Mouse (Mus musculus): ENCODE data around the gene Plscr5. TPM values are rescaled to one million over a fixed set of nuclear protein-coding genes. Genes with fewer than 3 reads are reported as not detected.

The Plscr5 gene
- polyA plus RNA-seq, 1 experiment from 2014 or later = not detected

GRCm38 (mm10) chr9:92209850-92210249 is 17.1 kb downstream of the Plscr5 start:
- Histone ChIP-seq H3K27ac (no peak overlapping the region), H3K9me3 (no peaks in the 10 kb centered on the region), H3K4me3 (no peak overlapping the region), H3K4me1 (replicated peaks) (no peaks in the 10 kb centered on the region), H3K27me3 (ENCODE audit: insufficient read depth, poor library complexity, severe bottlenecking) (no peaks in the 10 kb centered on the region), H3K36me3 (no peaks in the 10 kb centered on the region)
- WGBS = 74% methylated on average over 3 of the region's 3 CpGs
- DNase-seq (ENCODE audit: low spot score) = no peak

DNA sequence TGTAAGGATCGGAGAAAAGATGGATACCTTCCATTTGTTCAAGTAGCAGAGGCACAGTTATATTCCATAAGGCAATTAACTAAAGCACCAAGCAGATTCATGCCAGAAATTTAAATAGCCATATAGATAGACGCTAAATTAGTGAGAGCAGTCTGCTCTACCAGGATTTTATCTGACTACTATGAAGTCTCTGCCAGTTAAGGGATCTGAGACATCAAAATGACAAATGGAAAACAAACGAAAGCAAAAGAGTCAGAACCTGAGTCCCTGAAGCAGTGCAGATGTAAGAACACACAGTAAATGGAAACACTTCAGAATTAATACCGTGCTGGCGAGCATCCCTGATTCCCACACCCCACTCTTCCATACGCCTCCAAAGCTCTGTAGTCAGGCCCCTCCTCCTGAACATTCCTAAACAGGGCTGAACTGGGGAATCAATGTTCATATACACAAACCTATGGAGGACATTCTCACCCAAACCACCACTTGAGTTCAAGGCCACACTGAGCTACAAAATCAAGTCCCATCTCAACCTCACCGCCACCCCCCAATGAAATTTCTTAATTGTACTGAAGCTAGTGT is 17.7 kb downstream of the Plscr5 start:
- Histone ChIP-seq H3K36me3 (no peaks in the 10 kb centered on the region), H3K4me1 (replicated peaks) (no peaks in the 10 kb centered on the region), H3K27me3 (ENCODE audit: insufficient read depth, poor library complexity, severe bottlenecking) (no peaks in the 10 kb centered on the region), H3K27ac (no peak overlapping the region), H3K9me3 (no peaks in the 10 kb centered on the region), H3K4me3 (no peak overlapping the region)
- DNase-seq (ENCODE audit: low spot score) = no peak
- WGBS = 85% methylated on average over 7 of the region's 7 CpGs

GRCm38 (mm10) chr9:92211048-92211447 is 18.3 kb downstream of the Plscr5 start:
- Histone ChIP-seq H3K27me3 (ENCODE audit: insufficient read depth, poor library complexity, severe bottlenecking) (no peaks in the 10 kb centered on the region), H3K4me3 (no peak overlapping the region), H3K36me3 (no peaks in the 10 kb centered on the region), H3K27ac (no peak overlapping the region), H3K9me3 (no peaks in the 10 kb centered on the region), H3K4me1 (replicated peaks) (no peaks in the 10 kb centered on the region)
- WGBS = 79% methylated on average over 3 of the region's 3 CpGs
- DNase-seq (ENCODE audit: low spot score) = no peak

- 77% methylated on average over 4 of the region's 4 CpGs for WGBS
- no peak overlapping the region for H3K4me3 ChIP-seq
- H3K4me1 ChIP-seq (replicated peaks) = no peaks in the 10 kb centered on the region
- no peaks in the 10 kb centered on the region for H3K36me3 ChIP-seq
- no peak overlapping the region for H3K27ac ChIP-seq
- H3K9me3 ChIP-seq = no peaks in the 10 kb centered on the region
- H3K27me3 ChIP-seq (ENCODE audit: insufficient read depth, poor library complexity, severe bottlenecking) = no peaks in the 10 kb centered on the region
- DNase-seq (ENCODE audit: low spot score) = no peak
Measured at GRCm38 (mm10) chr9:92217484-92217883, 24.7 kb downstream of the Plscr5 start.

DNA sequence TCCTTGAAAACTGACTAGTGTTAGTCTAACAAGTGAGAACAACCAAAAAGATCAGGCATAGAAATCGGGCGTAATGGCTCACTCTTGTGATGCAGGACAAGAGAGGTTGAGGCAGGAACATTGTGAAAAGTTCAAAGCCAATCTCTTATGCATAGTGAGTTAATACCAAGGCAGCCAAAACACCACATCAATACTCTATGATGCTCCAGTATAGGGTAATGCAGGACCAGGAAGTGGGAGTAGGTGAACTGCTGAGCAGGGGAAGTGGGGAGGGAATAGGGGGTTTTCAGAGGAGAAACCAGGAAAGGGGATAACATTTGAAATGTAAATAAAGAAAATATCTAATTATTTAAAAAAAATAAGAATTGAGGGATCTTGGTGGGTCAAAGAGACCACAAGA is 25.2 kb downstream of the Plscr5 start:
- DNase-seq (ENCODE audit: low spot score) = no peak
- Histone ChIP-seq H3K36me3 (no peaks in the 10 kb centered on the region), H3K27ac (no peak overlapping the region), H3K9me3 (no peaks in the 10 kb centered on the region), H3K4me1 (replicated peaks) (no peaks in the 10 kb centered on the region), H3K27me3 (ENCODE audit: insufficient read depth, poor library complexity, severe bottlenecking) (no peaks in the 10 kb centered on the region), H3K4me3 (no peak overlapping the region)
- WGBS = 87% methylated on average over 2 of the region's 2 CpGs

DNA sequence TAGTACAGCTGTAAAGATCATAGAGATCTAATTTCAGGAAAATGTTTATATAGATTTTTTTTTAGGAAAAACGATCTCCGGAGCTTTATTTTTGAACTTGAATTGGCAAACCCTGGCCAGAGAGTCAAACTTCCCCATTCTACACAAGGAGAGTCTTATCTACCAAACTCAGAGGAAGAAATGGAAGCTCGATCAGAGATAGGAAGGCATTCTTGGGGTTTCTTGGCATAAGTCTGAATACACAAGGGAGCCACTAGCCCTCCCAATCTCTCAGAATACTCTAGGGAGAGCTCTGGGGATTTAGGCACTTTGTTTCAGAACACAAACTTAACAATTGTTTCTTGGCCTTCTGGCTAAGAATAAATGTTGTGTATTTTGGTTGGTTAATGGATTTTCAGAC is 27.4 kb downstream of the Plscr5 start:
- 86% methylated on average over 3 of the region's 3 CpGs for WGBS
- Histone ChIP-seq H3K27me3 (ENCODE audit: insufficient read depth, poor library complexity, severe bottlenecking) (no peaks in the 10 kb centered on the region), H3K4me3 (no peak overlapping the region), H3K9me3 (no peaks in the 10 kb centered on the region), H3K4me1 (replicated peaks) (no peaks in the 10 kb centered on the region), H3K36me3 (no peaks in the 10 kb centered on the region), H3K27ac (no peak overlapping the region)
- no peak for DNase-seq (ENCODE audit: low spot score)

DNA sequence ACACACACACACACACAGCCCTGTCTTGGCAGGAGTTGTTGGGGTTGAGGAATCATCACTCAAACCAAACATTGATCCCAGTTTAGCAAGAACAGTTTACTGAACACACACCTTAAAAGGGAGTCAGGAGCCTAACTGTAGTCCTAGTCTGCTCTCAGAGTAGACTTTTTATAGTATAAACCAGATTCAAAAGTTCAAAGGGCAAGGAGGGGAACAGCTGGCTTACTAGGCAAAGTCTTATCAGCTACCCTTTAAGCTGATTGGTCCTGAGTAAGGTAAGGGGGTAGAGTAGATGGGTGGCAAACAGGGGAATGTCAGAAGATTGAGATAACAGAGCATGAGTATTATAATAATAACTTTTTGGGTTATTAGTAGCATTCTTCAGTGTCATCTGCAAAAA is 28.7 kb downstream of the Plscr5 start:
- Histone ChIP-seq H3K4me3 (no peak overlapping the region), H3K27me3 (ENCODE audit: insufficient read depth, poor library complexity, severe bottlenecking) (no peaks in the 10 kb centered on the region), H3K27ac (no peak overlapping the region), H3K4me1 (replicated peaks) (no peaks in the 10 kb centered on the region), H3K9me3 (no peaks in the 10 kb centered on the region), H3K36me3 (no peaks in the 10 kb centered on the region)
- DNase-seq (ENCODE audit: low spot score) = no peak

DNA sequence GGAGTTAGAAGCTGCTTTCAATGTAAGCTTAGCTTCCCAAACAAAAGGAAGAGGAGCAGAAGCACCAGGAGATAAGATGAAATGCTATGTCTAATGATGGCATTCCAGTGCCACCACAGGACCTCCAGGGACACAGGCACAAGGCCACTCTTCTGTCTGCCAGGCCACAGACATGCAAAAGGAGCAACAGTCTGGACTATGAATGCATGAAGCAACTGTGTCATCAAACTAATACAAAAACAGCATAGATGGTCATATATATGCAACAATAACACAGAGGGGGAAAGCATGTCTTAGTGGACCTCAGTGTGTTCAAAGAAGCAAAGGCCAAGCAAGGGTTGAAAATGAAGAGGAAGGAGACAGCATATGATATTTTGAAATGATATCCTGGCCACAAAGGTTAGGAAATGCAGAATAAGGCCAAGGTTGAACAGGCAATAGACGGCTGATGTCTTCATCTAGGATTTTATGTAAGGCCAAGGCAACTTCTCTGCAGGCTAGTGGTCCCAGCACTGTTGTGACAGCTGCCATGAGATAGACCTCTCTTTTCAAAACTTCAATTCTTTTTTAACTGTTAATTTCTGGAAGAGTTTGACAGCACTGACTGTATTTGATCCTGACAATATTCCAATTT is 32.0 kb downstream of the Plscr5 start:
- Histone ChIP-seq H3K27ac (no peak overlapping the region), H3K27me3 (ENCODE audit: insufficient read depth, poor library complexity, severe bottlenecking) (no peaks in the 10 kb centered on the region), H3K4me1 (replicated peaks) (no peaks in the 10 kb centered on the region), H3K9me3 (no peaks in the 10 kb centered on the region), H3K36me3 (no peaks in the 10 kb centered on the region), H3K4me3 (no peak overlapping the region)
- no peak for DNase-seq (ENCODE audit: low spot score)
- WGBS = 93% methylated on average over 1 of the region's 1 CpGs

GRCm38 (mm10) chr9:92226127-92226655 is 33.5 kb downstream of the Plscr5 start:
- no peak overlapping the region for H3K27ac ChIP-seq
- no peak for DNase-seq (ENCODE audit: low spot score)
- no peaks in the 10 kb centered on the region for H3K9me3 ChIP-seq
- H3K27me3 ChIP-seq (ENCODE audit: insufficient read depth, poor library complexity, severe bottlenecking) = no peaks in the 10 kb centered on the region
- 87% methylated on average over 3 of the region's 3 CpGs for WGBS
- no peak overlapping the region for H3K4me3 ChIP-seq
- no peaks in the 10 kb centered on the region for H3K36me3 ChIP-seq
- H3K4me1 ChIP-seq (replicated peaks) = no peaks in the 10 kb centered on the region

GRCm38 (mm10) chr9:92226795-92227194 is 34.1 kb downstream of the Plscr5 start:
- Histone ChIP-seq H3K4me3 (no peak overlapping the region), H3K27ac (no peak overlapping the region), H3K27me3 (ENCODE audit: insufficient read depth, poor library complexity, severe bottlenecking) (no peaks in the 10 kb centered on the region), H3K9me3 (no peaks in the 10 kb centered on the region), H3K36me3 (no peaks in the 10 kb centered on the region), H3K4me1 (replicated peaks) (no peaks in the 10 kb centered on the region)
- 84% methylated on average over 3 of the region's 3 CpGs for WGBS
- no peak for DNase-seq (ENCODE audit: low spot score)

DNA sequence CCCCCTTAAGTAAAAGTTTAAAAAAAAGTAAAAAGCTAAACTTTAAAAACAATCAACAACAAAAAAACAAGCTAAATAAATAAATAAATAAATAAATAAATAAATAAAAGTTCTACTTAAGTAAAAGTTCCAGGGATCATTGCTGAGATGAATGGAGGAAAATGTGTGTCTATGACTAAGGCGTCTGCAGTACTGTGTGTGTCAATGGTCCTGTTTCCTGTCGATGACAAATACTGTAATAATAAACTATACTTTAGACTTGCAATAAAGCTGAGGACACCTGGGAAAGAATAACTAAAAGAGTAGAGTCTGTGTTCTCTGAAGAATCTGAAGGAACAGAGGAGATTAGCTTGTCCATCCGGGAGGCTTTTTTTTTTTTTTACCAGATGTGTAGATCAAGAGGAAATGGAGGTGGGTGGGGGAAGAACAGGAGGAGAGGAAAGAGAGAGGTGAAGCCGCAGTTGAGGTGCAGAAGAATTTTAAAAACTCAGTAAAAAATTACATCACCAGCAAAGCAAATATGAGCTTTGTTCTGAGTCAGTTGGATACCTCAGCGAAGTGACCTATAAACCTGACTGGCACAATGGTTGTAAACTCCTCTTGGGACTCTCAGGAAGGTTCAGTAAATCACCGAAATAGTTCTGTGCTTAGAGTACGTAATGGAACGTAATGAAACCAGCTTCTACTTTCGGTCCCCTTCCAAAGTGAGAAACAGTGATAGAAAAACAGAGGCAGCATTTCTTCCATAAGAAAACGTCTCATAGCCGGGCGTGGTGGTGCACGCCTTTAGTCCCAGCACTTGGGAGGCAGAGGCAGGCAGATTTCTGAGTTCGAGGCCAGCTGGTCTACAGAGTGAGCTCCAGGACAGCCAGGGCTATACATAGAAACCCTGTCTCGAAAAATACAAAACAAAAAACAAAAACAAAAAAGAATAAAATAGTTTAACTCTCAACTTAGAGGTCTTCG is 36.4 kb downstream of the Plscr5 start:
- Histone ChIP-seq H3K27ac (no peak overlapping the region), H3K9me3 (no peaks in the 10 kb centered on the region), H3K4me3 (no peak overlapping the region), H3K4me1 (replicated peaks) (no peaks in the 10 kb centered on the region), H3K36me3 (no peaks in the 10 kb centered on the region), H3K27me3 (ENCODE audit: insufficient read depth, poor library complexity, severe bottlenecking) (no peaks in the 10 kb centered on the region)
- 91% methylated on average over 16 of the region's 16 CpGs for WGBS
- DNase-seq (ENCODE audit: low spot score) = no peak

DNA sequence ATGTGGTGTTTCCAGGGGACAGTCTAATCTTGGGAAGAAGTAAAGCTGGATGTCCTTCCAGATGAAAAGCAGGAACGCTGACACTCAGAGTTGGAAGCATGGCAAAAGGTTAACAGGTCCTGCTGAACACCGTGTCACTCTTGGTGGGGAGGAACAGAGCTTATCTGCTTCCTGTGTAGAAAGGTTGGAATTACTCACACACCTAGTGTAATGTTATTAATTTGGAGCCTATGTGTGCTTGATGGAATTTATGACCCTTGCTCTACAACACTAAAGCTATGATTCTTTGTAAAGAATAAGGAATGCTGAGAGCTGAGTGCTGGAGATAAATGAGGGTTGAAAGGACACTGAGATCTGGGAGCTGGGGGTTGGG is 37.1 kb downstream of the Plscr5 start:
- no peaks in the 10 kb centered on the region for H3K9me3 ChIP-seq
- DNase-seq (ENCODE audit: low spot score) = no peak
- H3K27me3 ChIP-seq (ENCODE audit: insufficient read depth, poor library complexity, severe bottlenecking) = no peaks in the 10 kb centered on the region
- 76% methylated on average over 2 of the region's 2 CpGs for WGBS
- no peaks in the 10 kb centered on the region for H3K4me1 ChIP-seq (replicated peaks)
- H3K4me3 ChIP-seq = no peak overlapping the region
- H3K36me3 ChIP-seq = no peaks in the 10 kb centered on the region
- H3K27ac ChIP-seq = no peak overlapping the region

DNA sequence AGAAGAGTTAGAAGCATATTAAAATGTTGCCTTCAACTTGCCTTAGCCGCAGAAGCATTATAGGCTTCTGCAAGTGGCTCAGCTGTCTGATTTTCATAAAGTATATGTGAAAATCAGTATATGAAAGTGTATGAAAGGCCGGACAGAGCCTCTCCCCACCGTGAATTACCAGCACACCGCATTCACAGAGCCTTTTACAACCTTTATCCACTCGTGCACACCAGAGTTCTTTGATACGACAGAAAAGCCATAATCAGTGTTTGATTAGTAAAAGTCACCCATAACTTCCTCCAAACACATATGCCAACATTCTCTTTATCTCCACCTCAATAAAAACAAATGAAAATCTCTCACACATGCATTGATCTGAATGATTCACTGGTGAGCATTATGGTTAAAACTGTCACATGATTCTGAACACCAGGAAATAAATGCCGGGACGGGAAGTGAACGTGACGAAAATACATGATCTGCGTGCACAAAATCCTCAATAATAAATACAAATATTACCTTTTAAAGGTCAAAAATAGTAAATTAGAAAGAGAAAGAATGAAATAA is 42.2 kb downstream of the Plscr5 start:
- DNase-seq (ENCODE audit: low spot score) = no peak
- H3K4me1 ChIP-seq (replicated peaks) = no peaks in the 10 kb centered on the region
- 91% methylated on average over 11 of the region's 11 CpGs for WGBS
- H3K9me3 ChIP-seq = no peaks in the 10 kb centered on the region
- no peaks in the 10 kb centered on the region for H3K36me3 ChIP-seq
- no peaks in the 10 kb centered on the region for H3K27me3 ChIP-seq (ENCODE audit: insufficient read depth, poor library complexity, severe bottlenecking)
- no peak overlapping the region for H3K27ac ChIP-seq
- H3K4me3 ChIP-seq = no peak overlapping the region

Data from hindbrain, embryonic 10.5 days (tissue).